Mouse (Mus musculus) olfactory bulb, adult 2 months (tissue): Measurements from ENCODE around the gene E2f1. TPM values are rescaled to one million over a fixed set of nuclear protein-coding genes. Genes with fewer than 3 reads are reported as not detected.

Experiments
- H3K27ac ChIP-seq: fragments of 200-500 bp; 2 replicates; pipeline ENCODE4 v1.5.1; 2012; ENCODE audit warnings: low read depth, low read length; ENCODE audit not compliant: insufficient read depth
- H3K4me1 ChIP-seq: fragments of 200-500 bp; 2 replicates; pipeline ENCODE4 v1.6.1; 2012; ENCODE audit warnings: low read length; ENCODE audit not compliant: control insufficient read depth, insufficient read depth
- H3K4me3 ChIP-seq: fragments of 200-500 bp; 2 replicates; pipeline ENCODE4 v1.5.1; 2012; ENCODE audit warnings: mild to moderate bottlenecking, low read depth, low read length, moderate library complexity; ENCODE audit not compliant: insufficient read depth
- CTCF ChIP-seq: fragments of 200-500 bp; IDR thresholded peaks from 2 replicates; pipeline ENCODE4 v1.5.1; 2012; ENCODE audit warnings: low read depth, mild to moderate bottlenecking, low read length, moderate library complexity; ENCODE audit not compliant: insufficient read depth
- POLR2A ChIP-seq: fragments of 200-500 bp; IDR thresholded peaks from 2 replicates; pipeline ENCODE4 v1.6.1; 2012; ENCODE audit warnings: mild to moderate bottlenecking, low read depth, low read length, moderate library complexity; ENCODE audit not compliant: insufficient read depth
- WGBS: fragments of 180-500 bp; shearing (Covaris S2); methylation state at CpG from one replicate; pipeline ENCODE4 v1.1.7; 2018; 5-methylcytosine and 5-hydroxymethylcytosine counted together
- polyA plus RNA-seq: library from polyadenylated mRNA; stranded (reverse); fragments of >200 nt; gene quantifications from 2 replicates; pipeline ENCODE4 v1.2.4, GENCODE M21; 2012; ENCODE audit warnings: low replicate concordance; ENCODE audit not compliant: missing spikeins, insufficient read depth, insufficient read length

E2f1 gene
- polyA plus RNA-seq, 1 experiment = not detected

DNA sequence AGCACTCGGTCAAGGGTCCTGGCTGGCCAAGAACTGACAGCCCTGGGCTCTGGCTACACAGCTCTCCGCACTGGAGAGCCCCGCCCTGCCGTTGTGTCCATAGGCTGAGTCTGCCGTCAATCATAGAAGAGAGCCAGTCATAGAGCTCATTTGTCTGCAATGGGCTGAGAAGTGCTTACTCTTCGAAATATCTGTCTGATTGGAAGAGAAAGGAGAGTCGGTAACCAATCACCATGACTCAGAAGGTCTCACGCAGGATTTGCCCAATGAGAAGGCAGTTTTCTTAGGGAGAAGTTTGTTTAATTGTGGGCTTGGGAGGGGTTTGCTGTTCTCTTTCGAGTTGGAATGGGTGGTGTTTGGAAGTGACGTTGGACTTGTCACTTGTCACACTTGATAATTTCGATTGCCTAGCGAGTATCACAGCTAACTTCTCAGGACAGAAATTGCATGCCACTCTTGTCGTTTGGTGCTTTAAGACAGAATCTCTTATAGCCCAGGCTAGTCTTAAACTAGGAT lies 34.0 kb upstream of the E2f1 start, which contains the start of gene Pxmp4:
Gene Pxmp4 (minus strand): TSS at position 71 of the 516 bp plus-strand sequence.
- Histone ChIP-seq H3K27ac (peak within 1 kb of the TSS; percentile 70), H3K4me1 (peaks cover 6% of the 10 kb centered on the region; the same call in 1 of the 2 replicates), H3K4me3 (peak within 1 kb of the TSS; percentile 83)
- WGBS = under 1% methylated on average over 13 of the region's 13 CpGs
- TF ChIP-seq CTCF = no peak
- TF ChIP-seq POLR2A = peak; percentile 60; the same call in 1 of the 2 replicates

DNA sequence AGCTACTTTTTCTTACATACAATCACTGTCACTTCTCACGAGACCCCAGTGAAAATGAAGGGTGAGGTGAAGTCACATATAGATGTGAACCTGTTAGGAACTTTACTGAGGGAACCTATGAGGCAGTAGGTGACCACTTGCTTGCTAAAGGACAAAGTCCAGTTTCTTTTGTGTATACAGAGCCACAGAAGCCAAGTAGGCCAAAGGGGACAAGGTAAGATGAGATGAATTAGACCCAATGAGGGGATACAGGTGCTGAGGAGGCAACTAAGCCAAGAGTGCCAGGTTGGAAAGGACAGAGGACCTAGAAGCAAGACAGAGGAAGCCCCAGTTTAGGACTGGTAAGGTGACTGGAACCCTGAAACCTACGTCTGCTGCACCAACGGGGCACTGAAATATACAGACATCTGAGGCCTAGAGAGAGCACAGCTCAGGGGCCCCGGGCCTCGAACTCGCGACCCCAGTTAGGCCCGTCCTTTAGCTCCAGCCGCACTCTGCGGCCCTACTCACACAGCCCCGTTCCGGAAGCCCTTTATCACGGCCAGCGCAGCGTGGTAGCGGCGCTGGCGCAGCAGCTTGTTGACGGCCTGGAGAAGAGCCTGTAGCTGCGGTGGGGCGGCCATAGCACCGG lies 33.4 kb upstream of the E2f1 start:
- WGBS = 13% methylated on average over 22 of the region's 22 CpGs
- H3K4me1 ChIP-seq = peaks cover 6% of the 10 kb centered on the region; the same call in 1 of the 2 replicates
- no peak for TF ChIP-seq CTCF
- no peak; the same call in 1 of the 2 replicates for TF ChIP-seq POLR2A
- H3K4me3 ChIP-seq = peak overlapping the region; percentile 83
- peak overlapping the region; percentile 70 for H3K27ac ChIP-seq

DNA sequence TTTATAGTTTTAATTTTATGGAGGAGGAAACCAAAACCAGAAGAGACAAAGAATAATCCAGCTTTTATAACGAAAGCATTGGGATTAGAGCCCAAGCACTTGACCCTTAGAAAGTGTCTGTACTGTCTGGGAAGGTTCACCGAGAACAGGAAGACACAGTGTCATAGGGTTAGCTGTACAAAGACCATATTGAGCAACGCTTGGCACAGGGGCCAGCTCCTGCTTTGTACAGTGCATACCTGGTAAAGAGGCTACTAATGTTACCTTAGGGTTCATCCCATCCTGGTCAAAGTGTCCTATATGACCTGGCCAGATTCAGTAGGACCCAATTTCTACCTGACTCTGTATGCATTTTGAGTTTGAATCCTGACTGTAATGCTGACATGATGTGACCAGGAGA lies 31.6 kb upstream of the E2f1 start:
- Histone ChIP-seq H3K4me3 (no peak overlapping the region), H3K27ac (no peak overlapping the region), H3K4me1 (peaks cover 6% of the 10 kb centered on the region; the same call in 1 of the 2 replicates)
- TF ChIP-seq CTCF = no peak
- no peak for TF ChIP-seq POLR2A
- WGBS = 79% methylated on average over 3 of the region's 3 CpGs

DNA sequence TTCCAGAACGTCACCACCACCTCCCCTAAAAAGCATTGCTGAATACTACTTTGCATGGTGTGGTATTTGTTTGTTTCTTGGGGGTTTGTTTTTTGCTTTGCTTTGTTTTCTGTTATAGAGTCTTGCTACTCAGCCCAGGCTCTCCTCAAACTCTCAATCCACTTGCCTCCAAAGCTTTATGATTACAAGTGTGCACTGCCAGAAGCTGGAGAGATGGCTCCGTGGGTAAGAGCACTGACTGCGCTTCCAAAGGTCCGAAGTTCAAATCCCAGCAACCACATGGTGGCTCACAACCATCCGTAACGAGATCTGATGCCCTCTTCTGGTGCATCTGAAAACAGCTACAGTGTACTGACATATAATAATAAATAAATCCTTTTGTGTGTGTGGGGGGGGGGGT lies 30.9 kb upstream of the E2f1 start:
- H3K4me1 ChIP-seq = peaks cover 6% of the 10 kb centered on the region; the same call in 1 of the 2 replicates
- WGBS = 75% methylated on average over 6 of the region's 6 CpGs
- no peak overlapping the region for H3K27ac ChIP-seq
- TF ChIP-seq CTCF (no peak), POLR2A (no peak)
- no peak overlapping the region for H3K4me3 ChIP-seq

DNA sequence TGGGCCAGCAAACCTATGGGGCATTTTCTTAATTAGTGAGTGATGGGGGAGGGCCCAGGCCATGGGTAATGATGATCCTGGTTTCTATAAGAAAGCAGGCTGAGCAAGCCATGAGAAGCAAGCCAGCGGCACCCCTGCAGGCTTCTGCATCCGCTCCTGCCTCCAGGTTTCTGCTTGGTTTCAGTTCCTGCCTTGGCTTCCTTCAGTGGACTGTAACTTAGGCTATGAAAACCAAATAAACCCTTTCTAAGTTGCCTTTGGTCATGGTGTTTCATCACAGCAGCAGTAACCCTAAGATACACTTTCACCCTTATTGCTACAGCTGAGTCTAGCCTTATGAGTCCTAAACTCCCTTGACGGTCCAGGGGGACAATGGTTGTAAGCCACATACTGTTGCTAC lies 27.7 kb upstream of the E2f1 start:
- no peak overlapping the region for H3K4me3 ChIP-seq
- TF ChIP-seq POLR2A (no peak), CTCF (no peak)
- WGBS = 94% methylated on average over 3 of the region's 3 CpGs

DNA sequence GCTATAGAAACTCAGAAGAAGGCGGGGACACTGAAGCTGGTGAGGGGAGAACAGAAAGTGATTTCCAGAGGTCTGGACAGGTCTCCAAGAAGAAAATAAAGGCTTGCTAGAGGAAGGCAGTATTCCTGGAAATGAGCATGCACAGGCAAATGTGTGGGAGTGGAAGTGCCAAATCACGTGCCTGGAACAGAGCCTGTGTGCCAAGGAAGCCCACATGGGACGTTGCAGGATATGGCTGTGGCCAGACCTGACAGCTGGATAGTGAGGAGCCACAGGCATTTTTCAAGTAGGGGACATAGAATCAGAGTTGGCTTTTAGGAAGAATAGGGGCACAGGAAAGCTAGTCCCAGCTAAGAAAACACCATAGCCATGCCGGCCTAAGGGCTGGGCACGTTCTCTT lies 26.1 kb upstream of the E2f1 start:
- TF ChIP-seq CTCF (no peak), POLR2A (no peak)
- H3K27ac ChIP-seq = no peak overlapping the region
- 66% methylated on average over 5 of the region's 5 CpGs for WGBS
- H3K4me3 ChIP-seq = no peak overlapping the region
- no peaks in the 10 kb centered on the region for H3K4me1 ChIP-seq

More for the DNA sequence above, 27.7 kb upstream of the E2f1 start:
- H3K4me1 ChIP-seq = peaks cover 2% of the 10 kb centered on the region; the same call in 1 of the 2 replicates
- H3K27ac ChIP-seq = no peak overlapping the region

DNA sequence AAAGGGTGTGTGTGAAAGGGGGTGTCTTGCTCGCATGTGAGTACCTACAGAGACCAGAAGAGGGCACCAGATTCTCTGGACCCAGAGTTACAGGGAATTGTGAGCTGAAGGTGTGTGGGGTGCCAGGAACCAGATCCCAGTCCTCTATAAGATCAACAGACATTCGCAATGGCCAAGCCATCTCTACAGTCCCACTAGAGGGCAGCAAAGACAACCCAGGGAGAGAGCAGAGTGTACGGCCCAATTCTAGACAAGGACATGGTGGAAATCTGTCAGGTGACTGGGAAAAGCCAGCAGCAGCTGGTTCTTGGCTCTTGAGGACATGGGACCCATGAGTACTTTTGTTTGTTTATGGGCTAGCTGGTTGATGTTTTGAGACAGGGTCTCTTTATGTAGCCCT lies 23.3 kb upstream of the E2f1 start:
- H3K4me3 ChIP-seq = no peak overlapping the region
- H3K4me1 ChIP-seq = no peaks in the 10 kb centered on the region
- 80% methylated on average over 3 of the region's 3 CpGs for WGBS
- H3K27ac ChIP-seq = no peak overlapping the region
- no peak for TF ChIP-seq CTCF
- no peak for TF ChIP-seq POLR2A

DNA sequence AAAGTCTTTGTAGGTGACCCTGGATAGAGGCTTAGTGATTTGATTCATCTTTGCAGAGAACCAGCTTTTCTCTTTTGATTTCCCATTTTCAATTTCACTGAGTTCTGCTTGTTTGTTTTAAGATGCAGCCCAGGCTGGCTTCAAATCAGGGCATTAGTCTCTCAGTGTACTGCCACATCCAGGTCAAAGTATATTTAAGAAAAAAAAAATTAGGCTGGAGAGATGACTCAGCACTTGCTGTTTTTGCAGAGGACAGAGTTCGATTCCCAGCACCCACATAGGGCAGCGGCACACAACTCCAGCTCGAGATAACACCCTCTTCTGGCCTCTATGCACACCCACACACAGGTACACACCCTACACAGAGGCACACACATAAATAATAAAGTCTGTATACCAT lies 21.5 kb upstream of the E2f1 start:
- TF ChIP-seq CTCF (no peak), POLR2A (no peak)
- WGBS = 87% methylated on average over 3 of the region's 3 CpGs
- no peak overlapping the region for H3K4me3 ChIP-seq
- H3K4me1 ChIP-seq = no peaks in the 10 kb centered on the region
- H3K27ac ChIP-seq = no peak overlapping the region

DNA sequence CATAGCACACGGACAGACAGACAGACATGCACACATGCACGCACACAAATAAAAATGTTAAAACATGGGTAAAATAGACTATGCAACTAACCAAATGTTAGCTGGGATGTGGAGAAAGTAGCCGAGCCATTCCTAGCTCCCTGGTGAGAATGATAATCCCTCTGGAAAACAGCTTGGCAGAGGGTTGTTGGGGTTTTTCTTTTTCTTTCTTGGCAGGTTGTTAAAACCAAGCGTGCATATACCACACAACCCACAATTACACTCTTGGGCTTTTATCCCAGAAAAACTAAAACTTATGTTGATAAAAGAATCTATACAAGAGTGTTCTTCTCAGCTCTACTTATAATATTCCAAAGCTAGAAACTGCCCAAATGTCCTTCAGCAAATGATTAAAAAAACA lies 19.4 kb upstream of the E2f1 start:
- no peak for TF ChIP-seq CTCF
- no peak for TF ChIP-seq POLR2A
- 62% methylated on average over 4 of the region's 4 CpGs for WGBS
- Histone ChIP-seq H3K4me3 (no peak overlapping the region), H3K27ac (no peak overlapping the region), H3K4me1 (peaks cover 12% of the 10 kb centered on the region)
